Mouse (Mus musculus) MEL (cell line): ENCODE data around the gene Eif2b4. TPM values are rescaled to one million over a fixed set of nuclear protein-coding genes. Genes with fewer than 3 reads are reported as not detected.
A peak's percentile ranks its signal among the peaks of the same experiment; 100 is the strongest.

Source experiments
- DNase-seq: peaks from one replicate; pipeline ENCODE4 v3.0.0; 2011; ENCODE audit warnings: low read depth, low spot score
- H3K27ac ChIP-seq: 2 replicates; pipeline ENCODE4 v1.5.1; 2012; ENCODE audit warnings: low read depth, mild to moderate bottlenecking, control low read depth, low read length, moderate library complexity; ENCODE audit not compliant: control insufficient read depth
- H3K27me3 ChIP-seq, 2 experiments: fragments of 150-350 bp in 1 of 2; sonication (generic) in 1 of 2; 2 replicates each; pipeline ENCODE4 v1.6.1; 2012; ENCODE audit warnings: low read length in 2 of 2, mild to moderate bottlenecking in 2 of 2, improper control_type of control experiment in 1 of 2, moderate library complexity in 1 of 2; ENCODE audit not compliant: insufficient read depth in 2 of 2, control insufficient read depth in 1 of 2
- H3K36me3 ChIP-seq, 2 experiments: 2 replicates each; pipeline ENCODE4 v1.6.1; 2012 to 2014; ENCODE audit warnings: low read length in 2 of 2, improper control_type of control experiment in 1 of 2, inconsistent platforms in 1 of 2, mild to moderate bottlenecking in 1 of 2; ENCODE audit not compliant: insufficient read depth in 2 of 2, control insufficient read depth in 1 of 2
- H3K4me1 ChIP-seq, 2 experiments: fragments of 150-350 bp in 1 of 2; sonication (generic) in 1 of 2; 2 replicates each; pipeline ENCODE4 v1.6.1; 2012; ENCODE audit warnings: low read length in 2 of 2, improper control_type of control experiment in 1 of 2, mild to moderate bottlenecking in 1 of 2; ENCODE audit not compliant: insufficient read depth in 2 of 2, control insufficient read depth in 1 of 2
- H3K4me3 ChIP-seq, 2 experiments: fragments of 150-350 bp in 1 of 2; sonication (generic) in 1 of 2; 2 replicates each; pipeline ENCODE4 v1.5.1; 2012; ENCODE audit warnings: low read depth in 2 of 2, low read length in 2 of 2, mild to moderate bottlenecking in 2 of 2, moderate library complexity in 2 of 2, control low read depth in 1 of 2, improper control_type of control experiment in 1 of 2; ENCODE audit not compliant: control insufficient read depth in 1 of 2, insufficient read depth in 1 of 2
- H3K79me2 ChIP-seq: 2 replicates; pipeline ENCODE4 v1.6.1; 2012; ENCODE audit warnings: mild to moderate bottlenecking, low read length, moderate library complexity; ENCODE audit not compliant: control insufficient read depth, poor library complexity, insufficient read depth
- H3K9ac ChIP-seq: 2 replicates; pipeline ENCODE4 v1.6.1; 2012; ENCODE audit warnings: low read depth, mild to moderate bottlenecking, control low read depth, low read length, moderate library complexity; ENCODE audit not compliant: control insufficient read depth, poor library complexity, severe bottlenecking
- H3K9me3 ChIP-seq: fragments of 150-350 bp; sonication (generic); replicated peaks from 2 replicates; pipeline ENCODE4 v1.6.1; 2012; ENCODE audit warnings: mild to moderate bottlenecking, low read length, improper control_type of control experiment, moderate library complexity; ENCODE audit not compliant: insufficient read depth
- BHLHE40 ChIP-seq: IDR thresholded peaks from 2 replicates; pipeline ENCODE4 v1.6.1; 2012; ENCODE audit warnings: low read depth, mild to moderate bottlenecking, inconsistent platforms, low read length, improper control_type of control experiment, borderline replicate concordance
- CHD1 ChIP-seq: IDR thresholded peaks from 2 replicates; pipeline ENCODE4 v1.6.1; 2012; ENCODE audit warnings: low read depth, mild to moderate bottlenecking, inconsistent platforms, low read length, improper control_type of control experiment
- CHD2 ChIP-seq: IDR thresholded peaks from 2 replicates; pipeline ENCODE4 v1.6.1; 2011; ENCODE audit warnings: low read length, improper control_type of control experiment
- CTCF ChIP-seq, 3 experiments: IDR thresholded peaks in 2 of 3; conservative IDR thresholded peaks in 1 of 3; 2 replicates each; pipeline ENCODE4 v1.5.1; 2011 to 2012; ENCODE audit warnings: low read length in 3 of 3, low read depth in 2 of 3, mild to moderate bottlenecking in 2 of 3, improper control_type of control experiment in 1 of 3, inconsistent platforms in 1 of 3, mixed read lengths in 1 of 3, moderate library complexity in 1 of 3; ENCODE audit not compliant: control insufficient read depth in 1 of 3, insufficient read depth in 1 of 3, poor library complexity in 1 of 3, severe bottlenecking in 1 of 3
- ELF1 ChIP-seq: IDR thresholded peaks from 2 replicates; pipeline ENCODE4 v1.6.1; 2014; ENCODE audit warnings: low read depth, mild to moderate bottlenecking, inconsistent platforms, low read length, improper control_type of control experiment, moderate library complexity
- EP300 ChIP-seq, 2 experiments: IDR thresholded peaks; 2 replicates each; pipeline ENCODE4 v1.6.1; 2011; ENCODE audit warnings: improper control_type of control experiment in 2 of 2, low read length in 2 of 2, low read depth in 1 of 2, mild to moderate bottlenecking in 1 of 2
- ETS1 ChIP-seq: IDR thresholded peaks from 2 replicates; pipeline ENCODE4 v1.6.1; 2012; ENCODE audit warnings: low read depth, mild to moderate bottlenecking, inconsistent platforms, low read length, improper control_type of control experiment, moderate library complexity
- GATA1 ChIP-seq: IDR thresholded peaks from 2 replicates; pipeline ENCODE4 v1.6.1; 2011; ENCODE audit warnings: low read depth, low read length, improper control_type of control experiment
- MAZ ChIP-seq: IDR thresholded peaks from 2 replicates; pipeline ENCODE4 v1.6.1; 2012; ENCODE audit warnings: low read depth, mild to moderate bottlenecking, inconsistent platforms, low read length, improper control_type of control experiment
- MEF2A ChIP-seq: IDR thresholded peaks from 2 replicates; pipeline ENCODE4 v1.6.1; 2014; ENCODE audit warnings: low read depth, mild to moderate bottlenecking, inconsistent platforms, low read length, improper control_type of control experiment; ENCODE audit not compliant: poor library complexity, insufficient replicate concordance, severe bottlenecking; ENCODE audit errors: extremely low read depth
- MXI1 ChIP-seq: IDR thresholded peaks from 2 replicates; pipeline ENCODE4 v1.6.1; 2011; ENCODE audit warnings: mild to moderate bottlenecking, low read depth, low read length, improper control_type of control experiment
- NRF1 ChIP-seq: IDR thresholded peaks from 2 replicates; pipeline ENCODE4 v1.6.1; 2014; ENCODE audit warnings: low read depth, mild to moderate bottlenecking, inconsistent platforms, low read length, improper control_type of control experiment, moderate library complexity; ENCODE audit not compliant: poor library complexity, insufficient read depth, severe bottlenecking
- POLR2AphosphoS2 ChIP-seq: IDR thresholded peaks from 2 replicates; pipeline ENCODE4 v1.6.1; 2011; ENCODE audit warnings: low read length, improper control_type of control experiment
- POLR2AphosphoS5 ChIP-seq: IDR thresholded peaks from 2 replicates; pipeline ENCODE4 v1.6.1; 2012; ENCODE audit warnings: low read depth, borderline replicate concordance, mild to moderate bottlenecking, inconsistent platforms, low read length, moderate library complexity, mixed read lengths
- SMC3 ChIP-seq: IDR thresholded peaks from 2 replicates; pipeline ENCODE4 v1.6.1; 2011; ENCODE audit warnings: low read depth, low read length, improper control_type of control experiment
- TAL1 ChIP-seq: IDR thresholded peaks from 2 replicates; pipeline ENCODE4 v1.6.1; 2012; ENCODE audit warnings: mild to moderate bottlenecking, inconsistent platforms, low read length, moderate library complexity, mixed read lengths
- TBP ChIP-seq: IDR thresholded peaks from 2 replicates; pipeline ENCODE4 v1.8.0; 2011; ENCODE audit warnings: low read depth, low read length, improper control_type of control experiment
- UBTF ChIP-seq: IDR thresholded peaks from 2 replicates; pipeline ENCODE4 v1.6.1; 2012; ENCODE audit warnings: low read depth, mild to moderate bottlenecking, inconsistent platforms, low read length, improper control_type of control experiment, moderate library complexity, borderline replicate concordance; ENCODE audit not compliant: insufficient read depth
- ZC3H11A ChIP-seq: IDR thresholded peaks from 2 replicates; pipeline ENCODE4 v1.6.1; 2012; ENCODE audit warnings: low read depth, mild to moderate bottlenecking, inconsistent platforms, low read length, improper control_type of control experiment
- ZKSCAN1 ChIP-seq: IDR thresholded peaks from 2 replicates; pipeline ENCODE4 v1.6.1; 2012; ENCODE audit warnings: low read depth, mild to moderate bottlenecking, inconsistent platforms, low read length, improper control_type of control experiment, moderate library complexity
- ZMIZ1 ChIP-seq: IDR thresholded peaks from 2 replicates; pipeline ENCODE4 v1.6.1; 2012; ENCODE audit warnings: low read depth, mild to moderate bottlenecking, inconsistent platforms, low read length, improper control_type of control experiment, moderate library complexity
- polyA plus RNA-seq, 2 experiments: library from polyadenylated mRNA; stranded (reverse) in 1 of 2; unstranded in 1 of 2; fragments of >175 nt in 1 of 2; fragments of >200 nt in 1 of 2; gene quantifications; 2 replicates each; pipeline versions ENCODE4 v1.2.1 to v1.2.4; 2012; ENCODE audit warnings: low replicate concordance in 2 of 2, low read depth in 1 of 2; ENCODE audit not compliant: insufficient read length in 2 of 2, insufficient read depth in 1 of 2, missing spikeins in 1 of 2
- total RNA-seq: library from RNA; depleted of rRNA; stranded (reverse); fragments of 300-350 nt; gene quantifications from 2 replicates; pipeline ENCODE4 v1.2.3, GENCODE M21; 2012

The Eif2b4 gene
- total and polyA plus RNA-seq, 3 experiments, result 151 to 282 TPM; not detected in 1

GRCm38 (mm10) chr5:31149781-31150180 lies 43.4 kb downstream of the Eif2b4 start (continued):
- no peak for TF ChIP-seq ZMIZ1
- TF ChIP-seq SMC3, result no peak

- Histone ChIP-seq H3K27ac (no peak overlapping the region), H3K79me2 (no peaks in the 10 kb centered on the region), H3K9ac (no peak overlapping the region), H3K36me3 (no peaks in the 10 kb centered on the region), H3K4me1 (no peaks in the 10 kb centered on the region), H3K27me3 (0 out of 4 replicates have a peak, but pooled peaks cover 0 to 2% of the 10 kb centered on the region in 2 experiments), H3K9me3 (no peaks in the 10 kb centered on the region), H3K4me3 (no peak overlapping the region)
- peak; percentile 48 for DNase-seq
- TF ChIP-seq UBTF, result no peak
- no peak for TF ChIP-seq TAL1
- no peak for TF ChIP-seq MAZ
- no peak for TF ChIP-seq CTCF (IDR thresholded peaks at IDR 0.05 in 2 of 3, conservative IDR thresholded peaks at IDR 0.05 in 1 of 3; ENCODE audit: control insufficient read depth in 1 of 3, insufficient read depth in 1 of 3, low read depth in 2 of 3, low read length in 3 of 3, poor library complexity in 1 of 3, severe bottlenecking in 1 of 3)
- TF ChIP-seq MXI1, result no peak
- TF ChIP-seq POLR2AphosphoS2, result no peak
- no peak for TF ChIP-seq CHD2
- no peak for TF ChIP-seq ZKSCAN1
- no peak for TF ChIP-seq ELF1
- no peak for TF ChIP-seq CHD1
- no peak for TF ChIP-seq POLR2AphosphoS5
- TF ChIP-seq NRF1, result no peak
- TF ChIP-seq ETS1, result no peak
- TF ChIP-seq MEF2A, result no peak
- no peak for TF ChIP-seq GATA1
- TF ChIP-seq ZC3H11A, result no peak
- no peak for TF ChIP-seq TBP
- TF ChIP-seq EP300 (IDR thresholded peaks at IDR 0.05; ENCODE audit: low read depth in 1 of 2, low read length in 2 of 2), result no peak
- TF ChIP-seq BHLHE40, result no peak
These were observed 54.2 kb downstream of the Eif2b4 start for GRCm38 (mm10) chr5:31138968-31139425.
